Mouse (Mus musculus) mature B cell (primary cell): ENCODE results near the gene Ilk.

Source experiments
- in situ Hi-C: fragments of 300-500 bp; cut with MboI; formaldehyde crosslinking; loops from 2 replicates; pipeline ENCODE4 v1.14.3; 2019

Ilk gene

GRCm38 (mm10) chr7:105783861-105784260, 47.5 kb downstream of the Ilk start:
- in situ Hi-C loops, result no loop called here

DNA sequence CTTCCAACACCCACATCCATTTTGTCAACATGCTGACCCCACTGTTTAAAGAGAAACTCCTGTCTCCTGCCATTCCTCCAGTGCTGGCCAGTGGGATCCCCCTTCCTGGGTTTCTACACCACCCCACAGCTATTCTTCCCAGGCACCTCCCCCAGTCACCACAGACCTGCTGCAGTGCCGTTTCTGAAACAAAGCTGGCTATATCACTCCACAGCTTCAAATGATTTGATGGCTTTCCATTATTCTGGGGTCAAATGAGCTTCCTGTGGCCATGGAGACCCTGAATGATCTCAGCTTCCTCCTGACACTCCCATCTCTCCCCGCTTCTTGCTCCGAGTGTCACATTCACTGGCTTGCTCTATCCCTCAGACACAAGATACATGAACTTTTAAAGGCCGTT, 48.2 kb downstream of the Ilk start:
- in situ Hi-C loops, result no loop called here

- in situ Hi-C loops, result no loop called here
These were observed 50.3 kb downstream of the Ilk start for GRCm38 (mm10) chr7:105786506-105787284.

- in situ Hi-C loops, result no loop called here
These were observed 51.1 kb downstream of the Ilk start, which contains the start of gene Dchs1 for GRCm38 (mm10) chr7:105787285-105788140. Dchs1 (minus strand) TSS chr7:105787654.

- in situ Hi-C loops, result no loop called here
These were observed 54.8 kb downstream of the Ilk start for GRCm38 (mm10) chr7:105791147-105791546.
